Mouse (Mus musculus) MEL (cell line): ENCODE measurements around the gene Nsun2.
A peak's percentile ranks its signal among the peaks of the same experiment; 100 is the strongest.

Experiments
- CTCF ChIP-seq, 3 experiments: IDR thresholded peaks in 2 of 3; conservative IDR thresholded peaks in 1 of 3; 2 replicates each; pipeline ENCODE4 v1.5.1; 2011 to 2012; ENCODE audit warnings: low read length in 3 of 3, low read depth in 2 of 3, mild to moderate bottlenecking in 2 of 3, improper control_type of control experiment in 1 of 3, inconsistent platforms in 1 of 3, mixed read lengths in 1 of 3, moderate library complexity in 1 of 3; ENCODE audit not compliant: control insufficient read depth in 1 of 3, insufficient read depth in 1 of 3, poor library complexity in 1 of 3, severe bottlenecking in 1 of 3
- EP300 ChIP-seq, 2 experiments: IDR thresholded peaks; 2 replicates each; pipeline ENCODE4 v1.6.1; 2011; ENCODE audit warnings: improper control_type of control experiment in 2 of 2, low read length in 2 of 2, low read depth in 1 of 2, mild to moderate bottlenecking in 1 of 2
- USF1 ChIP-seq: IDR thresholded peaks from 2 replicates; pipeline ENCODE4 v1.6.1; 2014; ENCODE audit warnings: low read depth, mild to moderate bottlenecking, inconsistent platforms, low read length, improper control_type of control experiment, moderate library complexity
- USF2 ChIP-seq, 2 experiments: IDR thresholded peaks; 2 replicates each; pipeline ENCODE4 v1.6.1; 2011 to 2012; ENCODE audit warnings: improper control_type of control experiment in 2 of 2, low read length in 2 of 2, borderline replicate concordance in 1 of 2, inconsistent platforms in 1 of 2, low read depth in 1 of 2, mild to moderate bottlenecking in 1 of 2; ENCODE audit not compliant: insufficient read depth in 1 of 2
- ZMIZ1 ChIP-seq: IDR thresholded peaks from 2 replicates; pipeline ENCODE4 v1.6.1; 2012; ENCODE audit warnings: low read depth, mild to moderate bottlenecking, inconsistent platforms, low read length, improper control_type of control experiment, moderate library complexity

DNA sequence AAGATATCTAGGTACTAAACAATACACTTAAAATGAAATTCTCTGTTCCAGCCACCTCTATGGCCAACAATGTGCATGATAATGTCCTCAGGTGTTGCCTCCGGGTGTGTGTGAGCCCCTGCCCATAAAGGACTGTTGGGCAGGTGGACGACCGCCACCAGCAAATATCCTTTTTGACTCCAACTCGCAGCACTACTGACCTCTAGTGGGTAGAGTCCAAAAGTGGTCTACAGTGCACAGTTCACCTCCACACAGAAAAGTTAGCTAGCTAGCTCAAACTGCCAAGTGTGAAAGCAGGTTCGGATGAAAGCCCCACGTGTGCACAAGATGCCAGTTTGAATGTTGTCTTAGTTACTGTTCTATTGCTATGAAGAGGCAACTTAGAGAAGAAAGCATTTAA lies 48.2 kb upstream of the Nsun2 start:
- peak; percentile 46 to 60 (median 46) for TF ChIP-seq CTCF (IDR thresholded peaks at IDR 0.05 in 2 of 3, conservative IDR thresholded peaks at IDR 0.05 in 1 of 3; ENCODE audit: control insufficient read depth in 1 of 3, insufficient read depth in 1 of 3, low read depth in 2 of 3, low read length in 3 of 3, poor library complexity in 1 of 3, severe bottlenecking in 1 of 3)
- no peak for TF ChIP-seq USF2 (IDR thresholded peaks at IDR 0.05; ENCODE audit: borderline replicate concordance in 1 of 2, insufficient read depth in 1 of 2, low read depth in 1 of 2, low read length in 2 of 2)
- TF ChIP-seq EP300 (IDR thresholded peaks at IDR 0.05; ENCODE audit: low read depth in 1 of 2, low read length in 2 of 2): no peak
- TF ChIP-seq USF1: no peak
- TF ChIP-seq ZMIZ1: no peak
